Mouse (Mus musculus) heart, embryonic 11.5 days (tissue): ENCODE measurements at regions not wholly inside any gene's neighbourhood (a gene's known extent, or its start where the extent isn't known, plus 50 kb on each side); places are given as distances from the start of the nearest gene placed in this dataset.

ENCODE experiments used
- ATAC-seq: fragments of 200-750 bp; cut with Nextera tagmentation; replicated peaks from 2 replicates; pipeline ENCODE4 v1.8.0; 2017; ENCODE audit warnings: moderate library complexity; ENCODE audit not compliant: insufficient number of reproducible peaks, low FRiP score, low TSS enrichment
- H3K27ac ChIP-seq: fragments of 300-500 bp; sonication (generic); 2 replicates; pipeline ENCODE4 v1.5.1; 2014; ENCODE audit warnings: mild to moderate bottlenecking, low read depth, low read length
- H3K27me3 ChIP-seq: fragments of 300-500 bp; sonication (generic); 2 replicates; pipeline ENCODE4 v1.6.1; 2014; ENCODE audit warnings: mild to moderate bottlenecking, low read length, mixed read lengths; ENCODE audit not compliant: control insufficient read depth, insufficient read depth
- H3K36me3 ChIP-seq: fragments of 300-500 bp; sonication (generic); 2 replicates; pipeline ENCODE4 v1.6.1; 2014; ENCODE audit warnings: mild to moderate bottlenecking, low read length, moderate library complexity, mixed read lengths; ENCODE audit not compliant: control insufficient read depth, insufficient read depth
- H3K4me1 ChIP-seq: fragments of 300-500 bp; sonication (generic); 2 replicates; pipeline ENCODE4 v1.6.1; 2014; ENCODE audit warnings: low read length; ENCODE audit not compliant: control insufficient read depth, insufficient read depth
- H3K4me2 ChIP-seq: fragments of 300-500 bp; sonication (generic); 2 replicates; pipeline ENCODE4 v1.6.1; 2014; ENCODE audit warnings: mild to moderate bottlenecking, moderate library complexity
- H3K4me3 ChIP-seq: fragments of 300-500 bp; sonication (generic); 2 replicates; pipeline ENCODE4 v1.5.1; 2014; ENCODE audit warnings: low read depth, low read length
- H3K9ac ChIP-seq: fragments of 300-500 bp; sonication (generic); 2 replicates; pipeline ENCODE4 v1.6.1; 2014; ENCODE audit warnings: mild to moderate bottlenecking, low read depth, low read length, moderate library complexity
- H3K9me3 ChIP-seq: fragments of 300-500 bp; sonication (generic); replicated peaks from 2 replicates; pipeline ENCODE4 v1.6.1; 2016; ENCODE audit warnings: low read length; ENCODE audit not compliant: control insufficient read depth
- WGBS: fragments of 180-500 bp; shearing (Covaris S2); extraction: QIAGEN DNeasy Blood & Tissue Kit; methylation state at CpG from one replicate; pipeline ENCODE4 v1.1.7; 2014; ENCODE audit not compliant: insufficient replicate concordance; 5-methylcytosine and 5-hydroxymethylcytosine counted together

DNA sequence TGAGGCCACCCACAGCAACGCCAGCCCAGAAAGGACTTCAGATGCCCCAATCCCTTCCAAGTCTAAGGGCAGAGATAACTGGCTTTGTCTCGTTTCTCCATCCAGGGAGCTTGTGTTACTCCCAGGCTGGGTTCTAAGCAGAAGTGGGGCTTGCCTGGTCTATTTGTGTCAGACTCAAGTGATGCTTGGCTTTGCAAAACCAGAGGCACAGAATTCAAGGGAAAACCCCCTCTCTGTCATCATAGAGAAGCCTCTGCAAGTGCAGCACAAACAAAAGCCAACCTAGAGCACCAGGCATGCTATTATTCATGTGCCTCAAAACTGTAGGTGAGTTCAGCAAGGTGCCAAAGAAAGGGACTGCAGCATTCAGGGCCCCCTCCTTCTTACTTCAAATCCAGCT lies 284.9 kb downstream of the Irs2 start:
- 24% methylated on average over 2 of the region's 2 CpGs for WGBS
- H3K27ac ChIP-seq: no peak overlapping the region
- H3K4me1 ChIP-seq: peaks cover 6% of the 10 kb centered on the region; the same call in 1 of the 2 replicates
- no peaks in the 10 kb centered on the region for H3K27me3 ChIP-seq
- H3K36me3 ChIP-seq: no peaks in the 10 kb centered on the region
- no peak overlapping the region for H3K4me2 ChIP-seq
- no peaks in the 10 kb centered on the region for H3K9me3 ChIP-seq
- no peak for ATAC-seq
- H3K9ac ChIP-seq: no peak overlapping the region
- H3K4me3 ChIP-seq: no peak overlapping the region

DNA sequence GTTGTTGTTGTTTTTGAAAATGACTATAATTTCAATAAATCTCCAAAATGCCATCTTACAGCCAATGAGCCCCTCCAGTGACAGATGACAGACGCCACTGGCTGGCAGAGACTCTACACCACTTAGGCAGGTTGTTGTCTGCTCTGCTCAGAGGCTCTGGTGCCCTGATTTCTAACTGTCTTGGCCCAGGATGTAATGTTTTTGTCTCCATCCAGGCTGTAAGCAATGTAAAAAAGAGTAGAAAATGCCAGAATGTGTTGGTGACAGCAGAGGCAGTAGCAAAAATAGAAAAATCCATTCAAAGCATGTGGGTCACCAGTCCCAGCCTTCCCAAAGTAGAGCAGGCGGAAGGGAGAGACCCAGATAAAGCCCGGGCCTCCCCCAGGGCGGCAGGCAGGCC lies 285.5 kb downstream of the Irs2 start:
- peaks cover 9% of the 10 kb centered on the region for H3K4me1 ChIP-seq
- no peaks in the 10 kb centered on the region for H3K36me3 ChIP-seq
- ATAC-seq: no peak
- no peak overlapping the region for H3K4me3 ChIP-seq
- H3K9me3 ChIP-seq: no peaks in the 10 kb centered on the region
- no peak overlapping the region for H3K27ac ChIP-seq
- H3K27me3 ChIP-seq: no peaks in the 10 kb centered on the region
- WGBS: 80% methylated on average over 4 of the region's 4 CpGs
- no peak overlapping the region for H3K4me2 ChIP-seq
- H3K9ac ChIP-seq: no peak overlapping the region

- Histone ChIP-seq H3K4me2 (no peak overlapping the region), H3K27ac (no peak overlapping the region), H3K9ac (no peak overlapping the region), H3K27me3 (no peaks in the 10 kb centered on the region), H3K9me3 (no peaks in the 10 kb centered on the region), H3K4me1 (peaks cover 9% of the 10 kb centered on the region), H3K36me3 (no peaks in the 10 kb centered on the region), H3K4me3 (no peak overlapping the region)
- ATAC-seq: no peak
- 90% methylated on average over 3 of the region's 3 CpGs for WGBS
Measured at GRCm38 (mm10) chr8:10722342-10722741, 285.9 kb downstream of the Irs2 start.

DNA sequence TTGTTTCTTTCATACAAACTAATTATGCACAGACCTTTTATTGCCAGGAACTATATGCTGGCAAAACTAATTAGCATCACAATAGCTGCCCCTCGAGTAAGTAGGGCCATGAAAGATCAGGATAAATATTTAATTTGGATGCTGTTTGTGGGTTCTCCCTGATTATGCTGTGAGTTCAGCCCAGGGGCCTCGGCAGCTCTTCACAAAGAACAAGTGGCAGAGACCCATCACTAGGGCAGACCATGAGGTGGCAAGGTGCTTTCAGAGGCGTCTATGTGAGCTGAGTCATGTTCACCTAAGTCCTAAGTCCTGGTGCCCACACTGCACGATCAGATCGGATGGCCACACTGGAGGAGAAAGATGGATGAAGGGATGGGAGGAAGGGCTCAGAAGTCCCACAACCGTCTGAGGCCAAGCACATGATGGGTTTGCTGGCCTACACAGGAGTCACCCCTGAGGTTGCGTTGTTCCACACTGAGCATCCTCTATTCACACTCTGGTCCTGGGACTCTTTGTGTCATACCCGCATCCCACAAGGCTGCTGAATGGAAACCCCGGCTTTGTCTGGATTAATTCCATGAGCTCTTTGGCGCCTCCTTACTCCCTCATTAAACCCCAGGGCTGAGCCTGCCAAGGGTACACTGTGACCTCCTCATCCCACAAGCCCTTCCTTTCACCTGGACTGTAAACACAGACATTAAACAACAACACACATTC lies 287.0 kb downstream of the Irs2 start:
- WGBS: 75% methylated on average over 10 of the region's 10 CpGs

GRCm38 (mm10) chr8:10720398-10720797 lies 287.9 kb downstream of the Irs2 start:
- 83% methylated on average over 3 of the region's 3 CpGs for WGBS
- Histone ChIP-seq H3K4me1 (peaks cover 9% of the 10 kb centered on the region), H3K27ac (no peak overlapping the region), H3K27me3 (0 out of 2 replicates have a peak, but pooled peaks cover 3% of the 10 kb centered on the region), H3K9me3 (no peaks in the 10 kb centered on the region), H3K4me3 (no peak overlapping the region), H3K9ac (no peak overlapping the region), H3K4me2 (no peak overlapping the region), H3K36me3 (no peaks in the 10 kb centered on the region)
- no peak for ATAC-seq

More for the DNA sequence above, 287.0 kb downstream of the Irs2 start:
- no peak overlapping the region for H3K4me2 ChIP-seq
- 0 out of 2 replicates have a peak, but pooled peaks cover 3% of the 10 kb centered on the region for H3K27me3 ChIP-seq
- no peak overlapping the region for H3K27ac ChIP-seq
- no peak overlapping the region for H3K9ac ChIP-seq
- H3K36me3 ChIP-seq: no peaks in the 10 kb centered on the region
- H3K9me3 ChIP-seq: no peaks in the 10 kb centered on the region
- H3K4me3 ChIP-seq: no peak overlapping the region
- peaks cover 9% of the 10 kb centered on the region for H3K4me1 ChIP-seq
- ATAC-seq: no peak

- no peaks in the 10 kb centered on the region for H3K9me3 ChIP-seq
- peaks cover 9% of the 10 kb centered on the region for H3K4me1 ChIP-seq
- 0 out of 2 replicates have a peak, but pooled peaks cover 3% of the 10 kb centered on the region for H3K27me3 ChIP-seq
- WGBS: 81% methylated on average over 6 of the region's 6 CpGs
- no peak overlapping the region for H3K4me2 ChIP-seq
- no peak for ATAC-seq
- H3K4me3 ChIP-seq: no peak overlapping the region
- no peak overlapping the region for H3K27ac ChIP-seq
- no peaks in the 10 kb centered on the region for H3K36me3 ChIP-seq
- H3K9ac ChIP-seq: no peak overlapping the region
Measured at GRCm38 (mm10) chr8:10719411-10719810, 288.8 kb downstream of the Irs2 start.

GRCm38 (mm10) chr8:10717297-10717696 lies 291.0 kb downstream of the Irs2 start:
- Histone ChIP-seq H3K9ac (no peak overlapping the region), H3K4me2 (no peak overlapping the region), H3K36me3 (no peaks in the 10 kb centered on the region), H3K4me3 (no peak overlapping the region), H3K9me3 (no peaks in the 10 kb centered on the region), H3K27me3 (0 out of 2 replicates have a peak, but pooled peaks cover 3% of the 10 kb centered on the region), H3K27ac (no peak overlapping the region), H3K4me1 (peaks cover 3% of the 10 kb centered on the region; the same call in 1 of the 2 replicates)
- ATAC-seq: no peak
- WGBS: 61% methylated on average over 8 of the region's 8 CpGs

DNA sequence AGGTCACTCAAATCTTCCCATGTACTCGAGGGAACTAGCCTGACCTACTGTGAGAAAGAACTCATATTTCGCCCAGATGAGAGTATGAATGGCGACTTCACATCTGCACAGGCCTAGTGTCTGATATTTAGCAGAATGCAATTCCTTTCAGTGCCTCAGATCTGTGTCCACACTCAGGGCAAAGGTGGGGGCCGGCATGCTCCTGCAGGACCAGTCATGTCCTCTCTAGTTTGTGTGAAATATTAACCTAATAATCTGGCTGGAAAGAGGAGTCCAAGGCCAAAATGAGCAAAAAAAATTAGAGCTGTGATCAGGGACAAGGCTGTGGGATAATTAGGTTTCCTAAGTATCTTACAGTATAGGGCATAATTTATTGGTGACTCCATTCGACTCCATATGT lies 292.1 kb downstream of the Irs2 start:
- Histone ChIP-seq H3K9me3 (no peaks in the 10 kb centered on the region), H3K4me1 (peaks cover 3% of the 10 kb centered on the region; the same call in 1 of the 2 replicates), H3K36me3 (no peaks in the 10 kb centered on the region), H3K4me2 (no peak overlapping the region), H3K9ac (no peak overlapping the region), H3K27ac (no peak overlapping the region), H3K4me3 (no peak overlapping the region), H3K27me3 (0 out of 2 replicates have a peak, but pooled peaks cover 3% of the 10 kb centered on the region)
- 74% methylated on average over 5 of the region's 5 CpGs for WGBS
- ATAC-seq: no peak

GRCm38 (mm10) chr8:10713515-10714042 lies 294.7 kb downstream of the Irs2 start:
- no peak overlapping the region for H3K4me3 ChIP-seq
- H3K4me1 ChIP-seq: peaks cover 4% of the 10 kb centered on the region
- no peak overlapping the region for H3K27ac ChIP-seq
- no peak overlapping the region for H3K4me2 ChIP-seq
- H3K27me3 ChIP-seq: 0 out of 2 replicates have a peak, but pooled peaks cover 3% of the 10 kb centered on the region
- WGBS: 72% methylated on average over 13 of the region's 13 CpGs
- no peak overlapping the region for H3K9ac ChIP-seq
- H3K36me3 ChIP-seq: no peaks in the 10 kb centered on the region
- no peaks in the 10 kb centered on the region for H3K9me3 ChIP-seq
- ATAC-seq: no peak
